Mouse (Mus musculus) layer of hippocampus, postnatal 25 days (tissue): Measurements from ENCODE around the gene Scgb1b27. TPM values are rescaled to one million over a fixed set of nuclear protein-coding genes. Genes with fewer than 3 reads are reported as not detected.
"Not testable (repeated sequence)": the region's sequence is repeated elsewhere in the genome, so short reads cannot be mapped to it uniquely, and the experiment has no call there.

Source experiments
- DNase-seq, 2 experiments: peaks; one replicate each; pipeline ENCODE4 v3.0.0; 2022; ENCODE audit warnings: mixed read lengths in 2 of 2, low spot score in 1 of 2; ENCODE audit errors: extremely low spot score in 1 of 2
- total RNA-seq, 2 experiments: library from RNA; stranded (reverse); gene quantifications; 2 replicates each; pipeline ENCODE4 v1.2.3; 2021

Gene Scgb1b27
- total RNA-seq, result not detected

DNA sequence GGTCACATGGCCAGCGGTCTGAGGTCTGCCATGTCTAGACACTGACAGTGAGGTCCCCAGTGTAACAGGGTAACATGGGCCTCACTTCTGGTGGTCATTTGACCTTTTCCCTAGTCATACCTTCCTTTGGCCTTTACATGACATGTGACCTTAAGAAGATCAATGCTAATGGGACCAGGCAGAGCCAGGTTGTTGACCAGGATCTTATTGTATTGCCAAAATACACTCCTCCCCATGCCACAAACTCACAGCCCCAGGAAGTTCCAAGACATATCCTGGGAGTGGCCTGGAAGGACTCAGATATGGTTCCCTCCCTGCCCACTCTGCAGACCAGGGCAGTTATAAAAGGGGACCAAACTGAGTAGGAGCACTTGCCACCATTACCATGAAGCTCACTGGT, at the start of gene Scgb1b27:
TSS of gene Scgb1b27 (plus strand) at position 301 of the 400 bp plus-strand sequence.
- DNase-seq, result not testable (repeated sequence)

DNA sequence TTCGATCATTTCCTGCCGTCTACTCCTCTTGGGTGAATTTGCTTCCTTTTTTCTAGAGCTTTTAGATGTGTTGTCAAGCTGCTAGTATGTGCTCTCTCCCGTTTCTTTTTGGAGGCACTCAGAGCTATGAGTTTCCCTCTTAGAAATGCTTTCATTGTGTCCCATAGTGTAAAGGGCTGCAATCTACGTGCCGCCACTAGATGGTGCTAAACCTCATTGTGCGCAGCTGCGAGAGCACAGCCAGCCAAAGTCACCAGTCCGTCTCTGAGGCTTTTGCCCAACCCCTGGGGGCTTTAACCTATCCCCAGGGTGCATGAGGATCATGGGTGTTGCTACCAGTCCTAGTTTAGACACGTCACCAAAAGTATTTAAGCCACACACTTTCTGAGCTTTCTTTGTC, 39.0 kb upstream of the Scgb1b27 start:
- DNase-seq, result peak; percentile 6 to 30

DNA sequence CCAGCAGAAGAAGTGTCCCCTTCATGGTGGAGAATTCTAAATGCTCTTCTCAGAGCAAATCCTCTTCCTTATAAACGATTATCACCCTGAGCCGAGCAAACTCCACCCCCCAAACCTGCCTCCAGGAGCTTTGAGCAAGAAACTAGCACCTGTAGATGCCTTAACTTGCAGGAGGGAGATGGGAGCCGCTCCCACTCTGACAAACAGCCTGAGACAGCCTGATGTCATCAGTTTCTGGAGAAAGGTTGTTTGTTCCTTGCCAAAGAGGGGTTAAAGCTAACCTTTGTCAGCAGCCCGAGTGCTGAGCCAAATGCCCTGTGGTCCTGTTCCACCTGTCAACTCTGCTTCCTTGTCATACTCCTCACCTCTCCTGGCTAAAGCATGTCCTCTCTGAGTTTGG, 7.4 kb upstream of the Scgb1b27 start, which contains the start of gene Scgb2b27:
TSS of gene Scgb2b27 (minus strand) at position 101 of the 400 bp plus-strand sequence.
- no peak for DNase-seq

DNA sequence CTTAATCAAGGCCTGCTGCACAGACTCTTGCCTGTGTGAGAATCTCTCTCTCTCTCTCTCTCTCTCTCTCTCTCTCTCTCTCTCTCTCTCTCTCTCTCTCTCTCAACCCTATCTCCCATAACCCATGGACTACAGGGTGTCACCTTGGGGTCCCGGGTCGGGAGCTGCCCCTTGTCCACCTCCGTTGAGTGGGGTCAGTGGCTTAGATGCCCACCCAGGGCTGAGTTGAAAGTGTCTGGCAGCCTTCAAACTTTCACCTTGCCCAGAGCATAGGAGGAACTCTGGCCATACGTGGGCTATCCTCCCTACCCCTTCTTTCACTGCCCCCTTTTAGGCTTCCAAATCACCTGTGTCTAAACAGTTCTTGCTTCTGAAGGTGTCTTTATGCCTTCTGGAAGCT, 4.4 kb downstream of the Scgb1b27 start:
- DNase-seq, result no peak

DNA sequence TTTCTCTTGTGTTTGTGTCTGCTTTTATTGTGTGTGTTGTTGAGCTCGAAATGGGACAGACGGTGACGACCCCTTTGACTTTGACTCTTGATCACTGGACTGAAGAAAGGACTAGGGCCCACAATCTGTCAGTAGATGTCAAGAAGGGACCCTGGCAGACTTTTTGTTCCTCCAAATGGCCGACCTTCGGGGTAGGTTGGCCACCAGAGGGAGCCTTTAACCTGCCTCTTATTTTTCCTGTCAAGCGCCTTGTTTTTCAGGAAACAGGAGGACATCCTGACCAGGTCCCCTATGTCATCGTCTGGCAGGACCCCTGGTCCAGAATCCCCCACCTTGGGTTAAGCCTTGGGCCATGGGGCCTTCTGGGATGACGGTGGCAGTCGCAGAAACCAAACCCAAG, 5.9 kb downstream of the Scgb1b27 start:
- not testable (repeated sequence) for DNase-seq

DNA sequence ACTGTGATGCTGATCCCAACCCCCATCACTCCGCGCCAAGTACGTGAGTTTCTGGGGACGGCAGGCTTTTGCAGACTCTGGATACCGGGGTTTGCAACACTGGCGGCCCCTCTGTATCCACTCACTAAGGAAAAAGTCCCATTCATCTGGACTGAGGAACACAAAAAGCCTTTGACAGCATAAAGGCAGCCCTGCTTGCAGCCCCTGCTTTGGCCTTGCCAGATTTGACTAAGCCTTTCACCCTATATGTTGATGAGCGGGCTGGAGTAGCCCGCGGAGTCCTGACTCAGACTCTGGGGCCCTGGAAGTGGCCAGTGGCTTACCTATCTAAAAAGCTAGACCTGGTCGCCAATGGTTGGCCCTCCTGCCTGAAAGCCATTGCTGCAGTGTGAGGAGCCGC, 8.7 kb downstream of the Scgb1b27 start:
- DNase-seq, result no peak

DNA sequence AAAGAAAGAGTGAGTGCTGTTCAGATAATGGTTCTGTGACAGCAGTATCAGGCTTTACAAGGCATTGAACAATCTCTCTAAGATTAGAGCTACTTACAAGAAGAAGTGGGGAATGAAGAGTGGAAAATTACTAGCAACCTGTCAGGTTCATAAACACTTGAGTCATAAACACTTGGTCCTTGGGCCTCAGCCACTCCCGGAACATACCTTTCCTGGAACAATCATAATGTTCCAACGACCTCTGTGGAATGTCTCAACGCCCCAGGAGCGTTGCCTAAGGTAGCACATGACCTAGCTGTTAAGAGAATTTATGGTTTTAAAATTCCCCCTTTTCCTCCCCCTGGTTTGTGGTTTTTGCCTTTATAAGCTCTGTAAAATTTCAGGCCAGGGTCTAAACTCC, 13.3 kb downstream of the Scgb1b27 start:
- DNase-seq, result not testable (repeated sequence)

DNA sequence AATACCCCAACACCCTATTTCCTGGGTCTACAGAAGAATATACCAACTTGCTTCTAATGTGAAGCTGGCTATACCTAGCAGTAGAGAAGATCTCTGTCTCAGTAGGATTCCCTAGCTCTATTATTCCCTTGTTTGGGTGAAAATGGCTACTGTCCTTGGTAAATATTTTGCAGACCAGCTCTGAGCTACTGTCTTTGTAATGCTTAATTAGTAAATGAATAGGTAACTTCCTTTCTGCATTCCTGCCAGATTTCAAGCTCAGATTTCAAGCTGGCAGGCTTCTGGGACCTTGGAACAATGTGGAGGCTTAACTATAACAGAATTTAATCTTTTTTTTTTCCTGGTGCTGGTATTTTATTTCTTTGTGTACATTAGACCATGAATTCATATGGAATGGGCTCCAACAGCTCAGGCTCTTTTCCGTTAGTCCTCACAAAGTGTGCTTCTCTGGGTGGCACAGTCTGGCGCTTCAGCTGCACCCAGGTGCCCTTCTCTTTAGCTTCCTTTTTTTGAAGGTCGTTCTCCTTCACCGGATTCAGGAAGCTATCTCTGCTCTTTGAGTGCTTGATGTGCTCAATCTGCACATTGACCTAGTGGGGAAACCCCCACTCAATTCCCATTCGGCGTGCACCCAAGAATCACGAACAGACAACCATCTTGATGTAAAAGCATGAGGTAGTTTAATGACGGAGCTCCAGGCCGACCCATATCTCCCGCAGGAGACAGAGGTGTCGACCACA, 15.0 kb downstream of the Scgb1b27 start:
- not testable (repeated sequence) for DNase-seq

DNA sequence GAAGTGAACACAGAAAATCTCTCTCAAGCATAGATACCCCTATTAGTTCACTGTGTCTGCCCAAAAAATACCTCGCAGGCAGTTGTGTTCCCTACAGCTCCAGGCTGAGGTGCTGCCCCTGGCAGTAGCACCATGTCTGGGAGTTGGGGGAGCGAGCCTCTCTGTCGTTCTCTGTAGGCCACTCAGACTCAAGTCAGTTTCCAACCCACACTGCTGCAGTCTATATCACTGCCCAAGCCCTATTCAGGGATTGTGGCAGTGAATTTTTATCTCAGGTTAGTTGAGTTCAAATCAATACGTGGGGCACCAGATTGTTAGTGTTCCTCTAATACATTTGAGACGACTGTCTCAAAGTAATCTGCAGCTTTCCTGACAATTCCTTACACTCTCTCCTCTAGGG, 46.8 kb downstream of the Scgb1b27 start:
- not testable (repeated sequence) for DNase-seq

Other genes starting within 250 kb of the Scgb1b27 start
- not detected for gene Scgb2b26, start 76.4 kb upstream of the Scgb1b27 start, total RNA-seq
- gene Scgb2b27, start 7.5 kb upstream of the Scgb1b27 start, total RNA-seq, result not detected
- not detected for gene Scgb1b30, start 73.9 kb downstream of the Scgb1b27 start, total RNA-seq
- 10 to 100 TPM; 12.3 to 16.6 TPM for gene Wtip, start 111.8 kb downstream of the Scgb1b27 start, total RNA-seq
- 10 to 100 TPM; 86.2 to 90.5 TPM for gene Uba2, start 148.1 kb downstream of the Scgb1b27 start, total RNA-seq
- gene Pdcd2l, start 175.2 kb downstream of the Scgb1b27 start, total RNA-seq, result 10 to 100 TPM; 23.9 to 24.0 TPM
- gene Gpi1, start 208.9 kb downstream of the Scgb1b27 start, total RNA-seq, result 100 to 1,000 TPM; 725 to 726 TPM
- not detected for gene Gm6096, start 229.6 kb downstream of the Scgb1b27 start, total RNA-seq